Mouse (Mus musculus): ENCODE measurements around the gene Nipsnap2. TPM values are rescaled to one million over a fixed set of nuclear protein-coding genes. Genes with fewer than 3 reads are reported as not detected.

Gene Nipsnap2
- total RNA-seq, 2 experiments from 2014 or later: 737 to 807 TPM

Other genes starting within 250 kb of the Nipsnap2 start
- 10 to 100 TPM; 30.3 to 33.7 TPM for gene Sfswap, start 223.8 kb upstream of the Nipsnap2 start, total RNA-seq (2021)
- 1 to 10 TPM in 1 of 2 experiments, under 1 TPM in 1; 0.98 to 1.2 TPM for gene Mmp17, start 140.9 kb upstream of the Nipsnap2 start, total RNA-seq (2021)
- 1 to 10 TPM; 3.4 to 3.8 TPM for gene Zfp11, start 55.0 kb upstream of the Nipsnap2 start, total RNA-seq (2021)
- not detected for gene Sept14, start 16.6 kb upstream of the Nipsnap2 start, total RNA-seq (2021)
- 10 to 100 TPM; 78.7 to 99.2 TPM for gene Mrps17, start 9.6 kb upstream of the Nipsnap2 start, total RNA-seq (2021)
- gene Psph, start 62.4 kb downstream of the Nipsnap2 start, total RNA-seq (2021): 10 to 100 TPM; 10.6 to 13.2 TPM
- 10 to 100 TPM; 10.0 to 12.2 TPM for gene Sumf2, start 121.9 kb downstream of the Nipsnap2 start, total RNA-seq (2021)
- gene Chchd2, start 162.4 kb downstream of the Nipsnap2 start, total RNA-seq (2021): 1,000 to 10,000 TPM; 1,029 to 1,056 TPM
- under 1 TPM; 0.21 to 0.31 TPM for gene Zbed5, start 170.7 kb downstream of the Nipsnap2 start, total RNA-seq (2021)
- 10 to 100 TPM; 16.1 to 18.4 TPM for gene Phkg1, start 173.5 kb downstream of the Nipsnap2 start, total RNA-seq (2021)
- 1 to 10 TPM; 1.1 to 1.5 TPM for gene Nupr1l, start 183.5 kb downstream of the Nipsnap2 start, total RNA-seq (2021)
- gene Vkorc1l1, start 216.9 kb downstream of the Nipsnap2 start, total RNA-seq (2021): 10 to 100 TPM; 14.1 to 16.4 TPM